Mouse (Mus musculus): ENCODE measurements at regions not wholly inside any gene's neighbourhood (a gene's known extent, or its start where the extent isn't known, plus 50 kb on each side); places are given as distances from the start of the nearest gene placed in this dataset.

DNA sequence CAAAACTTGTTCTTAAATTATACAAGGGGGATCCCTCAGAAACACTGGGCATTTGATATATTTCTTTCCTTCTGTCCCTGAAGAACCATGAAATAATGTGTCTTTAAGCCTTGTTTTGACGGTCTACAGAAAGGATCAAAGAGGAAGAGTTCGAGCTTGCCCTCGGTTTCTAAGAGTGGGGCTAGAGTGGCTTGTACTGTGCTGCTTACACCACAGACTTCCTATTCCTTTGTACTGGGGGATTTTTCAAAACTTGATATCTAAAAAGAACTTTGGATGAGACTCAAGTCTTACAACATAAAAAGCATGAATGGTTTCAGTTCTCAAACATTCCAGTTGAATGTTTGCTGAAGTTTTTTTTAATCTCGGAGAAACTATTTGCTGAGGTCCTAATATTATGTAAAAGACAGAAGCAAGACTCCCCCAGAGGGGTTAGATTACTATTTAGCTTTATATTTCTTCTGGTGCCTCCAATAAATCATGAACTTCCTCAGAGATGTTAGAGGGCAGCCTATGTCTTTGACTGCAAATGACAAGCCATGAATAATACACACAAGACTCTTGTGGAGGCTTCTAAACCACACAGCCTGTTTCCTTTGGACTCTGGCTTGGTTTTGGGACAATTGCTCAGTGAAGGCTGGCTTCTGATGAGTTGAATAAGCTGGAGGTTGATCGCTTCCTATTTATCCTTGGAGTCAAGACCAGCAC, 352.0 kb upstream of the Smim15 start:
- H3K27me3 ChIP-seq = no peaks in the 10 kb centered on the region
- H3K9ac ChIP-seq (replicated peaks) = no peak overlapping the region
- 81% methylated on average over 5 of the region's 5 CpGs for WGBS
- ATAC-seq (replicated peaks) = no peak
- H3K4me2 ChIP-seq (replicated peaks) = no peak overlapping the region
- no peak overlapping the region for H3K27ac ChIP-seq (replicated peaks)
- 0 out of 2 replicates have a peak, but pooled peaks cover 3% of the 10 kb centered on the region for H3K4me1 ChIP-seq
- H3K9me3 ChIP-seq = no peaks in the 10 kb centered on the region
- H3K36me3 ChIP-seq = no peaks in the 10 kb centered on the region
- no peak overlapping the region for H3K4me3 ChIP-seq

DNA sequence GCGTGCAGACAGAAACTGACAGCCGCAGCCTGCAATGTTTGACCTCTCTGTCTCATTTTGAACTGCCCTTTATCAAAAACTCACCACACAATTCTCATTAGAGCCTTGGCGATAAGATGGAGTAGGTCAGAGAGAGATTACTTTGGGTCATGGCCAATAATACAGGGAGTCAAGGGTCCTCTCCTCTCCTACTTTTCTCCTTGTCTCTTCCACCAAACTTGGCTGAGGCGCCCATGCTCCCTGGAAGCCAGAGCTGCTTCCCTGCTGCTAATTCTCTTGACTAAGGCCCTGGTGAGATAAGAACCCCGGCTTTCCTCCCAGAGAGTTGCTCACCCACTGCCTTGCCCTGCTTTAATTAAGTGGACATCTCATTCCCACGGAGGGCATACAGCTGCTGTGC, 355.3 kb upstream of the Smim15 start:
- H3K4me2 ChIP-seq (replicated peaks) = no peak overlapping the region
- H3K9me3 ChIP-seq = no peaks in the 10 kb centered on the region
- no peaks in the 10 kb centered on the region for H3K36me3 ChIP-seq
- H3K4me1 ChIP-seq = 0 out of 2 replicates have a peak, but pooled peaks cover 3% of the 10 kb centered on the region
- no peak overlapping the region for H3K4me3 ChIP-seq
- no peak overlapping the region for H3K27ac ChIP-seq (replicated peaks)
- H3K27me3 ChIP-seq = no peaks in the 10 kb centered on the region
- no peak for ATAC-seq (replicated peaks)
- no peak overlapping the region for H3K9ac ChIP-seq (replicated peaks)
- 55% methylated on average over 6 of the region's 6 CpGs for WGBS

DNA sequence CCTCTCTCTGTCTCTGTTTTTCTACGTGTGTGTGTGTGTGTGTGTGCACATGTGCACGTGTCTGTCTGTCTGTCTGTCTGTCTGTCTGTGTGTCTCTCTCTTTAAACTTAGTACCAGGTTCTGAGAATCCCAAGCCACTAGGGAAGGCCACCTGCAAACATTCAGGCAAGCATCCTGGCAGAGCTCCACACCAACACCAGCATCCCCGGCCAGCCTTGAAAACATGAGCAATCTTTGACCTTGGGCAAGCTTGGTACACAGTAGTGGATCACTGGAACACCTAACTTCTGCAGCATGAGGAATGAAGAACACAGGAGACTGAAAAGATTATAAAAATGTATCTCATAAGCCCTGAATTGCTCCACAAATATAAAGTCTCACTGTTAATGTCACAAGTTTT, 359.0 kb upstream of the Smim15 start:
- Histone ChIP-seq H3K4me1 (0 out of 2 replicates have a peak, but pooled peaks cover 3% of the 10 kb centered on the region), H3K9ac (replicated peaks) (no peak overlapping the region), H3K36me3 (no peaks in the 10 kb centered on the region), H3K27me3 (no peaks in the 10 kb centered on the region), H3K9me3 (no peaks in the 10 kb centered on the region), H3K4me2 (replicated peaks) (no peak overlapping the region), H3K27ac (replicated peaks) (no peak overlapping the region), H3K4me3 (no peak overlapping the region)
- no peak for ATAC-seq (replicated peaks)
- 88% methylated on average over 3 of the region's 3 CpGs for WGBS

DNA sequence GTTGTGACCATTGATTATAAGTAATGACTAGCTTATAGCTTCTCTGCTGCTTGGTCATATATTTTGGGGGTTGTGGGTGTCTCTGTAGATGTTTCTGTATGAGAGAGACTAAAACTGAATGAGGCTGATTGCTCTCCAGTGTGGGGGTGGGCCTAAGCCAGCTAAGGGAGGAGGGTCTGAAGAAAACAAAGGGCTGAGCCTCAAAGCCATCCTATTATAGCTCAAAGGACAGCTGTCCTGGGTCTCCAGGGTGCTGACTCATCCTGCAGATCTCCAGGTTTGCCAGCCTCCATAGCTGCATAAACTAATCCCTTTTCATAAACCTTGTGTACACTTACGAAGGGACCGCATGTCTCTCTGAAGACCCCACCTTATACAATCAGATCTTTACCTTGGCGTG, 360.3 kb upstream of the Smim15 start:
- no peaks in the 10 kb centered on the region for H3K27me3 ChIP-seq
- H3K4me2 ChIP-seq (replicated peaks) = no peak overlapping the region
- no peaks in the 10 kb centered on the region for H3K9me3 ChIP-seq
- WGBS = 70% methylated on average over 3 of the region's 3 CpGs
- no peak for ATAC-seq (replicated peaks)
- no peaks in the 10 kb centered on the region for H3K36me3 ChIP-seq
- H3K4me3 ChIP-seq = no peak overlapping the region
- no peak overlapping the region for H3K9ac ChIP-seq (replicated peaks)
- no peak overlapping the region for H3K27ac ChIP-seq (replicated peaks)
- no peaks in the 10 kb centered on the region for H3K4me1 ChIP-seq

- 78% methylated on average over 5 of the region's 5 CpGs for WGBS
- no peak for ATAC-seq (replicated peaks)
- Histone ChIP-seq H3K36me3 (no peaks in the 10 kb centered on the region), H3K9ac (replicated peaks) (no peak overlapping the region), H3K27ac (replicated peaks) (no peak overlapping the region), H3K9me3 (no peaks in the 10 kb centered on the region), H3K4me3 (no peak overlapping the region), H3K4me1 (peaks cover 6% of the 10 kb centered on the region), H3K27me3 (no peaks in the 10 kb centered on the region), H3K4me2 (replicated peaks) (no peak overlapping the region)
Observed at GRCm38 (mm10) chr13:107681719-107682118, 362.5 kb upstream of the Smim15 start.

GRCm38 (mm10) chr13:107678860-107679259, 365.4 kb upstream of the Smim15 start:
- no peaks in the 10 kb centered on the region for H3K9me3 ChIP-seq
- H3K27ac ChIP-seq (replicated peaks) = no peak overlapping the region
- H3K9ac ChIP-seq (replicated peaks) = no peak overlapping the region
- H3K27me3 ChIP-seq = no peaks in the 10 kb centered on the region
- no peak overlapping the region for H3K4me2 ChIP-seq (replicated peaks)
- ATAC-seq (replicated peaks) = no peak
- no peak overlapping the region for H3K4me3 ChIP-seq
- H3K36me3 ChIP-seq = no peaks in the 10 kb centered on the region
- H3K4me1 ChIP-seq = peaks cover 12% of the 10 kb centered on the region

- no peak overlapping the region for H3K4me3 ChIP-seq
- no peaks in the 10 kb centered on the region for H3K9me3 ChIP-seq
- H3K4me1 ChIP-seq = peaks cover 12% of the 10 kb centered on the region
- peak overlapping the region; percentile 42 for H3K27ac ChIP-seq (replicated peaks)
- no peaks in the 10 kb centered on the region for H3K36me3 ChIP-seq
- no peak overlapping the region for H3K9ac ChIP-seq (replicated peaks)
- no peaks in the 10 kb centered on the region for H3K27me3 ChIP-seq
- no peak overlapping the region for H3K4me2 ChIP-seq (replicated peaks)
- ATAC-seq (replicated peaks) = no peak
- WGBS = 45% methylated on average over 8 of the region's 8 CpGs
Observed at GRCm38 (mm10) chr13:107677091-107677470, 367.2 kb upstream of the Smim15 start.

DNA sequence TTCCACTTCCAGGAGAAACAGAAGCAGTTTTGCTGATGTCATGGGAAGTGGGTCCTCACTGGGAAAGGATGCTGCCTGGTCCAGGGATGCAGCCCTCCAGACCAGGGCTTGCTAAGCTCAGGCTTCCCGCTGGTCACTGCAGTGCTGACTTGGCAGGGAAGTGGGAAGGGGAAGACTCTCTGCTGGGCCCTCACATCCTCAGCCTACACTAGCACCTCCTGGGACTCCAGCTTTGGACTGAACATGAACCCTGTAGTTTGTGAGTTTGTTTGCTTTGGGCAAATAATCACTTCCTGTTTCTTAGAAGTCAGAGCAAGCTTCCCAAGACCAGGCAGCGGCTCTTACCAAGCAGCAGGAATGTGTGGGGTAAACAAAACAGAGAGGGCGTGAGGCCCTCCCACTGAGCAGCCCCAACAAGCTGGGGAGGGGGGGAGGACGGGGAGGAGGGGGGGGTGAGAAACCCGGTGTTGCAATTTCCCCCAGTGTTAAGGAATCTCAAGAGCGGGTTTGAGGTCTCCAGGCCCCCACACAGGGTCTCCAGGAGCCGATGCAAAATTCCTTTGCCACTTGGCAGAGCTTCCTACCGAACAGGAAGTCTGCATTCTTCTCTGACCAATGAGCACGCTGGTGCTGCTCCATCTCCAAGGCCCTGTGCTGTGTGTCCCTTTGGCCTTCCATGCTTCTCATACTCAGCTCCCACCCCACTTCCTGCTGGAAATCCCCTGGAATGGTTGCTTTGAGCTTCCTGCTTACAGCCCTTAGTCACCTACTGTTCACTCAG, 367.7 kb upstream of the Smim15 start:
- ATAC-seq (replicated peaks) = peak; percentile 62
- 21% methylated on average over 9 of the region's 9 CpGs for WGBS
- H3K4me3 ChIP-seq = no peak overlapping the region
- H3K9me3 ChIP-seq = no peaks in the 10 kb centered on the region
- no peaks in the 10 kb centered on the region for H3K36me3 ChIP-seq
- peaks cover 12% of the 10 kb centered on the region for H3K4me1 ChIP-seq
- peak overlapping the region; percentile 42 for H3K27ac ChIP-seq (replicated peaks)
- no peaks in the 10 kb centered on the region for H3K27me3 ChIP-seq
- no peak overlapping the region for H3K9ac ChIP-seq (replicated peaks)
- H3K4me2 ChIP-seq (replicated peaks) = no peak overlapping the region

GRCm38 (mm10) chr13:107672166-107672565, 372.1 kb upstream of the Smim15 start:
- 71% methylated on average over 5 of the region's 5 CpGs for WGBS
- H3K4me2 ChIP-seq (replicated peaks) = no peak overlapping the region
- H3K4me3 ChIP-seq = no peak overlapping the region

DNA sequence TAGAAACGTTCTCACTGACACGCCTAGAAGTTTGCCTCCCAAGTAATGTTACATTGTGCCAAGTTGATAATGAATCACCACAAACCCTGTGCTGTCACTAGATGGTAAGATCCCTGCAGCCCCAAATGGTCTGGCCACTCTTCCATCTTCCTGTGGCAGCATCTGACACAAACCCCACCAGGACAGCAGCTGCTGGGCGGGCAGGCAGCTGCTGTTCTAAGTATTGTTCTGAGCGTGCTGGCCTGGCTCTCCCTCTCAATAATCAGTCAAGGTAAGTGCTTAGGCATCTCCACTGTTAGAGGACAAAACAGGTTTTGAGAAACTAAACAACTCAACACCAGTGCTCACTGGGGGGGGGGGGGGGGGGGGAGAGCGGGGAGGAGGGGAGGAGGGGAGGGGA, 375.7 kb upstream of the Smim15 start:
- H3K4me3 ChIP-seq = no peak overlapping the region
- no peak overlapping the region for H3K27ac ChIP-seq (replicated peaks)
- H3K9me3 ChIP-seq = no peaks in the 10 kb centered on the region
- no peaks in the 10 kb centered on the region for H3K36me3 ChIP-seq
- H3K4me1 ChIP-seq = peaks cover 10% of the 10 kb centered on the region
- no peaks in the 10 kb centered on the region for H3K27me3 ChIP-seq
- H3K9ac ChIP-seq (replicated peaks) = no peak overlapping the region
- H3K4me2 ChIP-seq (replicated peaks) = no peak overlapping the region
- 59% methylated on average over 4 of the region's 5 CpGs for WGBS
- no peak for ATAC-seq (replicated peaks)

More at GRCm38 (mm10) chr13:107672166-107672565, 372.1 kb upstream of the Smim15 start:
- no peak overlapping the region for H3K27ac ChIP-seq (replicated peaks)
- H3K36me3 ChIP-seq = no peaks in the 10 kb centered on the region
- H3K9me3 ChIP-seq = no peaks in the 10 kb centered on the region
- H3K27me3 ChIP-seq = no peaks in the 10 kb centered on the region
- no peak for ATAC-seq (replicated peaks)
- peaks cover 11% of the 10 kb centered on the region for H3K4me1 ChIP-seq
- H3K9ac ChIP-seq (replicated peaks) = no peak overlapping the region

DNA sequence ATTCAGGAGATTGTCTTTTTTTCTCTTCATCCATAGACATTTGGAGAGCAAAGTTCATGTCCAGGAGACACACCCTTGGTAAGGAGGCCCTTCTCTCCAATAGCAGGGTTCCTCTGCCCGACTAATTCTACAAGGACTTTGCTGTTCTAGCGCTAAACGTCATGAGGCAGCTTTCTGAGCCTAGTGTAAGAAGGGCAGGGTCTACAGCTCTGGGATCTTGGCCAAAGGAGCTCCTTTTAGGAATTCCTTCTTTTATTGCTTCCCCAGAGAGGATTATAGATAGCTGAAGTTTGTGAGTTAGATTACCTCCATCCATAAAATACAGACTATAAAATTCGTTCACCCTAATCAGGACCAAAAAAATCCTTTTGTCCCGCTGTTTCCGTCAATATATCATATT, 378.5 kb upstream of the Smim15 start:
- H3K36me3 ChIP-seq = no peaks in the 10 kb centered on the region
- H3K9me3 ChIP-seq = no peaks in the 10 kb centered on the region
- H3K9ac ChIP-seq (replicated peaks) = no peak overlapping the region
- ATAC-seq (replicated peaks) = no peak
- no peaks in the 10 kb centered on the region for H3K27me3 ChIP-seq
- H3K4me2 ChIP-seq (replicated peaks) = no peak overlapping the region
- 78% methylated on average over 6 of the region's 6 CpGs for WGBS
- H3K4me3 ChIP-seq = no peak overlapping the region
- no peak overlapping the region for H3K27ac ChIP-seq (replicated peaks)
- peaks cover 32% of the 10 kb centered on the region for H3K4me1 ChIP-seq

DNA sequence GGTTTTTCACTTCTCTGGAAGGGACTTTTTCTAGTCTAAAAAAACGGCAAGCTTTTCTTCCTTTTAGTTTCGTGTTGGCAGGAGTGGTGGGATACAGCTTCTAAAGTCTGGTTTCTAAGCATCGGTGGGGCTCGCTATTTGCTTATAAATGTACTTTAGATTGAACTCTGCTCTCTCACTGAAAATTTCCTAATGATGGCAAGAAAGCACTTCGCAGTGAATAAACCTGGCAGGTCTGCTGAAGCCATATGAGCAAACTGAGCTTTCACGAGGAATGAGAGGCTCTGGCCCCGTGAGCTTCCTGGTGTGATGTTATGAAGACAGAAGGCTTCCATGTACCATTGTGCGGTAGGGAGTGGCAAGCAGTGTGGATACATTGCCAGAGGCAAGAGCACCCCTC, 380.0 kb upstream of the Smim15 start:
- no peak overlapping the region for H3K4me2 ChIP-seq (replicated peaks)

More for the DNA sequence above, 380.0 kb upstream of the Smim15 start:
- no peaks in the 10 kb centered on the region for H3K27me3 ChIP-seq
- no peaks in the 10 kb centered on the region for H3K36me3 ChIP-seq
- no peak for ATAC-seq (replicated peaks)
- H3K4me1 ChIP-seq = peaks cover 32% of the 10 kb centered on the region
- H3K9me3 ChIP-seq = no peaks in the 10 kb centered on the region
- H3K4me3 ChIP-seq = no peak overlapping the region
- H3K9ac ChIP-seq (replicated peaks) = no peak overlapping the region
- peak overlapping the region; percentile 53 for H3K27ac ChIP-seq (replicated peaks)
- 26% methylated on average over 8 of the region's 8 CpGs for WGBS
